Mouse (Mus musculus): ENCODE data around the gene Ripply2. TPM values are rescaled to one million over a fixed set of nuclear protein-coding genes. Genes with fewer than 3 reads are reported as not detected.

Gene Ripply2
- polyA plus RNA-seq, 1 experiment = not detected

GRCm38 (mm10) chr9:86986703-86987296 is 28.5 kb upstream of the Ripply2 start:
- no peak overlapping the region for H3K4me3 ChIP-seq (replicated peaks; ENCODE audit: extremely low read depth, low read depth, low read length)
- WGBS = 42% methylated on average over 7 of the region's 7 CpGs
- H3K4me1 ChIP-seq (ENCODE audit: control insufficient read depth, insufficient read depth, low read length) = no peaks in the 10 kb centered on the region
- TF ChIP-seq POLR2A (IDR thresholded peaks at IDR 0.05; ENCODE audit: borderline replicate concordance, extremely low read depth, low read depth, low read length) (no peak), CTCF (IDR thresholded peaks at IDR 0.05; ENCODE audit: insufficient read depth, low read length) (no peak)
- DNase-seq = no peak

GRCm38 (mm10) chr9:86989822-86990221 is 25.5 kb upstream of the Ripply2 start:
- no peaks in the 10 kb centered on the region for H3K4me1 ChIP-seq (ENCODE audit: control insufficient read depth, insufficient read depth, low read length)
- DNase-seq = no peak
- H3K4me3 ChIP-seq (replicated peaks; ENCODE audit: extremely low read depth, low read depth, low read length) = no peak overlapping the region
- no peak for TF ChIP-seq CTCF (IDR thresholded peaks at IDR 0.05; ENCODE audit: insufficient read depth, low read length)
- no peak for TF ChIP-seq POLR2A (IDR thresholded peaks at IDR 0.05; ENCODE audit: borderline replicate concordance, extremely low read depth, low read depth, low read length)

- Histone ChIP-seq H3K4me1 (ENCODE audit: control insufficient read depth, insufficient read depth, low read length) (no peaks in the 10 kb centered on the region), H3K4me3 (replicated peaks; ENCODE audit: extremely low read depth, low read depth, low read length) (no peak overlapping the region)
- TF ChIP-seq POLR2A (IDR thresholded peaks at IDR 0.05; ENCODE audit: borderline replicate concordance, extremely low read depth, low read depth, low read length) = no peak
- no peak for TF ChIP-seq CTCF (IDR thresholded peaks at IDR 0.05; ENCODE audit: insufficient read depth, low read length)
- 69% methylated on average over 8 of the region's 8 CpGs for WGBS
- no peak for DNase-seq
Observed at GRCm38 (mm10) chr9:86991758-86992157, 23.6 kb upstream of the Ripply2 start.

GRCm38 (mm10) chr9:86997046-86997691 is 18.2 kb upstream of the Ripply2 start:
- 62% methylated on average over 3 of the region's 3 CpGs for WGBS
- TF ChIP-seq POLR2A (IDR thresholded peaks at IDR 0.05; ENCODE audit: borderline replicate concordance, extremely low read depth, low read depth, low read length) = no peak
- TF ChIP-seq CTCF (IDR thresholded peaks at IDR 0.05; ENCODE audit: insufficient read depth, low read length) = no peak
- H3K4me3 ChIP-seq (replicated peaks; ENCODE audit: extremely low read depth, low read depth, low read length) = no peak overlapping the region
- H3K4me1 ChIP-seq (ENCODE audit: control insufficient read depth, insufficient read depth, low read length) = no peaks in the 10 kb centered on the region
- no peak for DNase-seq

- Histone ChIP-seq H3K4me1 (ENCODE audit: control insufficient read depth, insufficient read depth, low read length) (no peaks in the 10 kb centered on the region), H3K4me3 (replicated peaks; ENCODE audit: extremely low read depth, low read depth, low read length) (no peak overlapping the region)
- DNase-seq = no peak
- no peak for TF ChIP-seq CTCF (IDR thresholded peaks at IDR 0.05; ENCODE audit: insufficient read depth, low read length)
- TF ChIP-seq POLR2A (IDR thresholded peaks at IDR 0.05; ENCODE audit: borderline replicate concordance, extremely low read depth, low read depth, low read length) = no peak
- WGBS = 55% methylated on average over 2 of the region's 2 CpGs
Observed at GRCm38 (mm10) chr9:86999956-87000582, 15.3 kb upstream of the Ripply2 start.

GRCm38 (mm10) chr9:87004701-87005434 is 10.5 kb upstream of the Ripply2 start:
- H3K4me3 ChIP-seq (replicated peaks; ENCODE audit: extremely low read depth, low read depth, low read length) = no peak overlapping the region
- 61% methylated on average over 6 of the region's 6 CpGs for WGBS
- no peak for DNase-seq
- TF ChIP-seq POLR2A (IDR thresholded peaks at IDR 0.05; ENCODE audit: borderline replicate concordance, extremely low read depth, low read depth, low read length) (no peak), CTCF (IDR thresholded peaks at IDR 0.05; ENCODE audit: insufficient read depth, low read length) (no peak)
- H3K4me1 ChIP-seq (ENCODE audit: control insufficient read depth, insufficient read depth, low read length) = no peaks in the 10 kb centered on the region

GRCm38 (mm10) chr9:87005435-87005779 is 9.9 kb upstream of the Ripply2 start:
- DNase-seq = no peak
- Histone ChIP-seq H3K4me1 (ENCODE audit: control insufficient read depth, insufficient read depth, low read length) (no peaks in the 10 kb centered on the region), H3K4me3 (replicated peaks; ENCODE audit: extremely low read depth, low read depth, low read length) (no peak overlapping the region)
- 23% methylated on average over 5 of the region's 5 CpGs for WGBS
- TF ChIP-seq POLR2A (IDR thresholded peaks at IDR 0.05; ENCODE audit: borderline replicate concordance, extremely low read depth, low read depth, low read length) (no peak), CTCF (IDR thresholded peaks at IDR 0.05; ENCODE audit: insufficient read depth, low read length) (no peak)

GRCm38 (mm10) chr9:87008507-87008906 is 6.8 kb upstream of the Ripply2 start:
- WGBS = 53% methylated on average over 6 of the region's 6 CpGs

GRCm38 (mm10) chr9:87008919-87009318 is 6.4 kb upstream of the Ripply2 start:
- WGBS = 95% methylated on average over 1 of the region's 1 CpGs

More at GRCm38 (mm10) chr9:87008507-87008906, 6.8 kb upstream of the Ripply2 start:
- no peak for DNase-seq
- Histone ChIP-seq H3K4me1 (ENCODE audit: control insufficient read depth, insufficient read depth, low read length) (no peaks in the 10 kb centered on the region), H3K4me3 (replicated peaks; ENCODE audit: extremely low read depth, low read depth, low read length) (no peak overlapping the region)
- TF ChIP-seq POLR2A (IDR thresholded peaks at IDR 0.05; ENCODE audit: borderline replicate concordance, extremely low read depth, low read depth, low read length) (no peak), CTCF (IDR thresholded peaks at IDR 0.05; ENCODE audit: insufficient read depth, low read length) (no peak)

More at GRCm38 (mm10) chr9:87008919-87009318, 6.4 kb upstream of the Ripply2 start:
- H3K4me1 ChIP-seq (ENCODE audit: control insufficient read depth, insufficient read depth, low read length) = no peaks in the 10 kb centered on the region
- DNase-seq = no peak
- no peak overlapping the region for H3K4me3 ChIP-seq (replicated peaks; ENCODE audit: extremely low read depth, low read depth, low read length)
- TF ChIP-seq CTCF (IDR thresholded peaks at IDR 0.05; ENCODE audit: insufficient read depth, low read length) (no peak), POLR2A (IDR thresholded peaks at IDR 0.05; ENCODE audit: borderline replicate concordance, extremely low read depth, low read depth, low read length) (no peak)

Measured in lung, adult 2 months (tissue).